Mouse (Mus musculus): ENCODE results near the gene Slc12a9. TPM values are rescaled to one million over a fixed set of nuclear protein-coding genes. Genes with fewer than 3 reads are reported as not detected.

Gene Slc12a9
- polyA plus RNA-seq, 1 experiment, result 14.4 TPM

DNA sequence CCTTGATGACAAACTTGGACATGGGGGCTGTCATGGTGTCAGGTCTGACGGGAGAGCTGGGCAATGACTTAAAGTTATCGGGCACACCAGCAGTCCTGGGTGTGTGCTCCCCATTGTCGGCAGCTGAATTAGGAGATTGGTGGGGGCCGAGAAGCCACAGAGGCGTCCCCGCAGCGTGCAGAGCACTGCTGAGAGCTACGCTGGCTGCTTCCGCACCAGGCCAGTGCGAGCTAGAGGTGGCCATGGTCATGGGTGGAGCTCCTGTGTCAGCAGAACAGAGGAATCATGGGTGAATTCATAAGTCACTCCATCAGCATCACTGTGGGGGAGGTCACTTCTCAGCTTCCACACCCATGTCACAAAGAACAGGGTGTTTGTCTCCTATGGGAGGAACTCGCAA is 68.6 kb downstream of the Slc12a9 start:
- TF ChIP-seq CTCF (IDR thresholded peaks at IDR 0.05; ENCODE audit: control insufficient read depth, insufficient read depth, low read length) (no peak), POLR2A (IDR thresholded peaks at IDR 0.05; ENCODE audit: borderline replicate concordance, control insufficient read depth, low read depth, low read length) (no peak)
- Histone ChIP-seq H3K4me3 (replicated peaks; ENCODE audit: control insufficient read depth, low read depth, low read length) (peak overlapping the region; percentile 48), H3K27ac (ENCODE audit: control insufficient read depth, insufficient read depth, low read depth, low read length, poor library complexity) (peak overlapping the region; percentile 91), H3K4me1 (ENCODE audit: control insufficient read depth, insufficient read depth, low read length) (peaks cover 10% of the 10 kb centered on the region)
- WGBS, result 72% methylated on average over 11 of the region's 11 CpGs

Other genes with a start within 250 kb of the Slc12a9 start
- gene Trim56, start 217.4 kb downstream of the Slc12a9 start, polyA plus RNA-seq (2011; ENCODE audit: insufficient read depth, insufficient read length, low replicate concordance, missing spikeins), result 25.2 and 31.3 TPM in 2 replicates
- not detected in 2 replicates for gene Muc3, start 184.3 kb downstream of the Slc12a9 start, polyA plus RNA-seq (2011; ENCODE audit: insufficient read depth, insufficient read length, low replicate concordance, missing spikeins)
- 6.0 and 9.9 TPM in 2 replicates for gene Muc3a, start 121.2 kb downstream of the Slc12a9 start, polyA plus RNA-seq (2011; ENCODE audit: insufficient read depth, insufficient read length, low replicate concordance, missing spikeins)
- 115 and 217 TPM in 2 replicates for gene Ache, start 46.1 kb downstream of the Slc12a9 start, polyA plus RNA-seq (2011; ENCODE audit: insufficient read depth, insufficient read length, low replicate concordance, missing spikeins)
- 74.0 and 131 TPM in 2 replicates for gene Ufsp1, start 39.0 kb downstream of the Slc12a9 start, polyA plus RNA-seq (2011; ENCODE audit: insufficient read depth, insufficient read length, low replicate concordance, missing spikeins)
- 304 and 461 TPM in 2 replicates for gene Srrt, start 25.9 kb downstream of the Slc12a9 start, polyA plus RNA-seq (2011; ENCODE audit: insufficient read depth, insufficient read length, low replicate concordance, missing spikeins)
- gene Trip6, start 19.2 kb downstream of the Slc12a9 start, polyA plus RNA-seq (2011; ENCODE audit: insufficient read depth, insufficient read length, low replicate concordance, missing spikeins), result 9.0 and 15.5 TPM in 2 replicates
- gene Ephb4, start 16.5 kb upstream of the Slc12a9 start, polyA plus RNA-seq (2011; ENCODE audit: insufficient read depth, insufficient read length, low replicate concordance, missing spikeins), result 3.1 and 4.5 TPM in 2 replicates
- gene Zan, start 143.5 kb upstream of the Slc12a9 start, polyA plus RNA-seq (2011; ENCODE audit: insufficient read depth, insufficient read length, low replicate concordance, missing spikeins), result not detected in 2 replicates
- gene Pop7, start 168.9 kb upstream of the Slc12a9 start, polyA plus RNA-seq (2011; ENCODE audit: insufficient read depth, insufficient read length, low replicate concordance, missing spikeins), result 22.1 and 32.2 TPM in 2 replicates
- gene Gigyf1, start 185.0 kb upstream of the Slc12a9 start, polyA plus RNA-seq (2011; ENCODE audit: insufficient read depth, insufficient read length, low replicate concordance, missing spikeins), result 57.6 and 80.1 TPM in 2 replicates
- not detected in 2 replicates for gene Epo, start 199.6 kb upstream of the Slc12a9 start, polyA plus RNA-seq (2011; ENCODE audit: insufficient read depth, insufficient read length, low replicate concordance, missing spikeins)
- 294 and 476 TPM in 2 replicates for gene Gnb2, start 199.9 kb upstream of the Slc12a9 start, polyA plus RNA-seq (2011; ENCODE audit: insufficient read depth, insufficient read length, low replicate concordance, missing spikeins)
- gene Actl6b, start 219.9 kb upstream of the Slc12a9 start, polyA plus RNA-seq (2011; ENCODE audit: insufficient read depth, insufficient read length, low replicate concordance, missing spikeins), result not detected in 2 replicates
- gene Tfr2, start 236.2 kb upstream of the Slc12a9 start, polyA plus RNA-seq (2011; ENCODE audit: insufficient read depth, insufficient read length, low replicate concordance, missing spikeins), result 25.9 and 51.0 TPM in 2 replicates